9 mouse cellular contexts compared by ENCODE assay signal in genomic region chr5:35137510-35138182, GRCm38 (mm10). TPM values are rescaled to one million over a fixed set of nuclear protein-coding genes. Genes with fewer than 3 reads are reported as not detected.
A peak's percentile ranks its signal among the peaks of the same experiment; 100 is the strongest.
DNase-seq lines count a peak whose midpoint lies in the region; ATAC-seq lines count a peak whose summit lies in the region.
"Had no signal": no experiment of that assay in that cellular context is flagged by ENCODE, and none has a peak within 500 bp of the region (broad histone marks: within the 10 kb centered on the region; RNA-seq: fewer than 3 reads in every experiment).

No protein-coding gene starts in this region.

- peak overlapping the region; percentile 10; the same call in 1 of the 2 replicates for H3K27ac ChIP-seq in heart, embryonic 10.5 days
- no peak overlapping the region for H3K27ac ChIP-seq in liver, embryonic 11.5 days (ENCODE audit: low read depth, low read length)

- no peak for ATAC-seq in liver, embryonic 11.5 days (replicated peaks; ENCODE audit: low FRiP score)

- peaks cover 14% of the 10 kb centered on the region for H3K4me1 ChIP-seq in heart, embryonic 10.5 days
- no peaks in the 10 kb centered on the region for H3K4me1 ChIP-seq in liver, embryonic 11.5 days (replicated peaks; ENCODE audit: control insufficient read depth, insufficient read depth, low read length)

- DNase-seq in heart, embryonic 10.5 days (ENCODE audit: low spot score), result no peak
- DNase-seq in heart, postnatal 10 days, result no peak
- DNase-seq in brain, adult 2 months (ENCODE audit: low read depth, low spot score), result peak; percentile 92
- peak; percentile 73 for DNase-seq in frontal cortex, postnatal 25 days (ENCODE audit: low spot score in 2 of 2)
- peak; percentile 87 to 89 for DNase-seq in left cerebral cortex, postnatal 14 days (ENCODE audit: low spot score in 2 of 2)
- DNase-seq in MN1 (ENCODE audit: low spot score), result no peak
- no peak for DNase-seq in liver, embryonic 11.5 days (ENCODE audit: low spot score)
- no peak for DNase-seq in gastrocnemius, postnatal 25 days

- no peak overlapping the region for H3K4me2 ChIP-seq in liver, embryonic 11.5 days

- no peaks in the 10 kb centered on the region for H3K9me3 ChIP-seq in heart, embryonic 10.5 days
- no peaks in the 10 kb centered on the region for H3K9me3 ChIP-seq in liver, embryonic 11.5 days (ENCODE audit: control insufficient read depth, low read length)

- H3K9ac ChIP-seq in liver, embryonic 11.5 days (ENCODE audit: low read depth, low read length), result no peak overlapping the region

- no peaks in the 10 kb centered on the region for H3K36me3 ChIP-seq in heart, embryonic 10.5 days
- H3K36me3 ChIP-seq in liver, embryonic 11.5 days (ENCODE audit: control insufficient read depth, insufficient read depth, low read length), result no peaks in the 10 kb centered on the region

- 70% methylated on average over 13 of the region's 13 CpGs for WGBS in heart, embryonic 10.5 days
- WGBS in liver, embryonic 11.5 days, result 70% methylated on average over 13 of the region's 13 CpGs

- intact Hi-C loops in heart, postnatal 10 days (cut with DNase I), result no loop called here
- intact Hi-C loops in left cerebral cortex, postnatal 14 days (cut with DNase I), result loop anchor here (5.0 kb wide), 1 partner anchor 210 kb away; no protein-coding TSS in a partner anchor

- no peak overlapping the region for H3K4me3 ChIP-seq in heart, embryonic 10.5 days
- no peak overlapping the region for H3K4me3 ChIP-seq in liver, embryonic 11.5 days (ENCODE audit: low read depth, low read length)
- H3K4me3 ChIP-seq: erythroblast, embryonic 14.5 days had no signal

- H3K27me3 ChIP-seq in heart, embryonic 10.5 days (ENCODE audit: insufficient read depth, poor library complexity, severe bottlenecking), result peaks cover 12% of the 10 kb centered on the region; the same call in 1 of the 2 replicates
- no peaks in the 10 kb centered on the region; the same call in 1 of the 2 replicates for H3K27me3 ChIP-seq in liver, embryonic 11.5 days (replicated peaks; ENCODE audit: control insufficient read depth, insufficient read depth, low read length)

RNA-seq across cellular contexts. Expression of gene Lrpap1, which starts 32.1 kb away (rescaled TPM):
- 114 and 121 TPM in 2 replicates for polyA plus RNA-seq in heart, embryonic 10.5 days (2016; fragmentation: Nextera tagmentation; extraction: Ambion mirVana)
- 10 to 100 TPM; 52.6 to 58.3 TPM for total RNA-seq in heart, postnatal 10 days (2021)
- 100 to 1,000 TPM; 119 to 122 TPM for total RNA-seq in left cerebral cortex, postnatal 14 days (2021)
- polyA plus RNA-seq in liver, embryonic 11.5 days (2014; fragmentation: Nextera tagmentation; extraction: Ambion mirVana), result 97.9 and 103 TPM in 2 replicates
- total RNA-seq in gastrocnemius, postnatal 25 days (2021), result 10 to 100 TPM; 22.2 to 35.2 TPM

Comparison
In these comparisons a context has a peak if more than half of its experiments do, and no peak if none do; other contexts are left out.
1. DNase-seq: peak in brain, adult 2 months (single experiment), frontal cortex, postnatal 25 days (2 of 2) and left cerebral cortex, postnatal 14 days (2 of 2); none in heart, embryonic 10.5 days (single experiment), heart, postnatal 10 days (0 of 2), MN1 (single experiment), liver, embryonic 11.5 days (single experiment) and gastrocnemius, postnatal 25 days (single experiment).